Mouse (Mus musculus) hindlimb bud, embryonic 11.5 days (tissue): ENCODE data around the gene Fbxl5.

ENCODE experiments used
- DNase-seq: peaks from one replicate; pipeline ENCODE4 v3.0.0-alpha.2; 2012; ENCODE audit warnings: low read depth, low spot score; ENCODE audit errors: extremely low spot score

Fbxl5 gene

GRCm38 (mm10) chr5:43821538-43821937 lies at the start of gene Fbxl5:
Gene Fbxl5 (minus strand): TSS chr5:43821638.
- no peak for DNase-seq

- no peak for DNase-seq
Observed at GRCm38 (mm10) chr5:43868711-43869600, 47.5 kb upstream of the Fbxl5 start.

- no peak for DNase-seq
Observed at GRCm38 (mm10) chr5:43868253-43868652, 46.8 kb upstream of the Fbxl5 start, which contains the start of gene Cd38. Gene Cd38 (plus strand): TSS chr5:43868553.

GRCm38 (mm10) chr5:43865316-43865715 lies 43.9 kb upstream of the Fbxl5 start:
- no peak for DNase-seq

GRCm38 (mm10) chr5:43863642-43864041 lies 42.2 kb upstream of the Fbxl5 start:
- no peak for DNase-seq

GRCm38 (mm10) chr5:43860670-43861431 lies 39.4 kb upstream of the Fbxl5 start:
- no peak for DNase-seq

GRCm38 (mm10) chr5:43860096-43860495 lies 38.7 kb upstream of the Fbxl5 start:
- no peak for DNase-seq

GRCm38 (mm10) chr5:43859663-43860062 lies 38.2 kb upstream of the Fbxl5 start:
- no peak for DNase-seq

- no peak for DNase-seq
Observed at GRCm38 (mm10) chr5:43855769-43856168, 34.3 kb upstream of the Fbxl5 start.

- no peak for DNase-seq
Observed at GRCm38 (mm10) chr5:43853868-43854488, 32.5 kb upstream of the Fbxl5 start.

- no peak for DNase-seq
Observed at GRCm38 (mm10) chr5:43853096-43853867, 31.8 kb upstream of the Fbxl5 start.

- no peak for DNase-seq
Observed at GRCm38 (mm10) chr5:43848275-43848674, 26.8 kb upstream of the Fbxl5 start.

- no peak for DNase-seq
Observed at GRCm38 (mm10) chr5:43847555-43847954, 26.1 kb upstream of the Fbxl5 start.

- DNase-seq, result no peak
Observed at GRCm38 (mm10) chr5:43846227-43846626, 24.8 kb upstream of the Fbxl5 start.

GRCm38 (mm10) chr5:43845646-43846045 lies 24.2 kb upstream of the Fbxl5 start:
- DNase-seq, result no peak

- no peak for DNase-seq
Observed at GRCm38 (mm10) chr5:43845083-43845482, 23.6 kb upstream of the Fbxl5 start.

- no peak for DNase-seq
Observed at GRCm38 (mm10) chr5:43842576-43843155, 21.2 kb upstream of the Fbxl5 start.

- DNase-seq, result no peak
Observed at GRCm38 (mm10) chr5:43842011-43842285, 20.5 kb upstream of the Fbxl5 start.

GRCm38 (mm10) chr5:43841144-43842010 lies 19.9 kb upstream of the Fbxl5 start:
- DNase-seq, result peak; percentile 31

GRCm38 (mm10) chr5:43837372-43837771 lies 15.9 kb upstream of the Fbxl5 start:
- peak; percentile 50 for DNase-seq
